Mouse (Mus musculus): ENCODE results near the gene Lrpprc. TPM values are rescaled to one million over a fixed set of nuclear protein-coding genes. Genes with fewer than 3 reads are reported as not detected.

Gene Lrpprc
- total and polyA plus RNA-seq, 3 experiments, result 16.7 to 121 (median 111) TPM

DNA sequence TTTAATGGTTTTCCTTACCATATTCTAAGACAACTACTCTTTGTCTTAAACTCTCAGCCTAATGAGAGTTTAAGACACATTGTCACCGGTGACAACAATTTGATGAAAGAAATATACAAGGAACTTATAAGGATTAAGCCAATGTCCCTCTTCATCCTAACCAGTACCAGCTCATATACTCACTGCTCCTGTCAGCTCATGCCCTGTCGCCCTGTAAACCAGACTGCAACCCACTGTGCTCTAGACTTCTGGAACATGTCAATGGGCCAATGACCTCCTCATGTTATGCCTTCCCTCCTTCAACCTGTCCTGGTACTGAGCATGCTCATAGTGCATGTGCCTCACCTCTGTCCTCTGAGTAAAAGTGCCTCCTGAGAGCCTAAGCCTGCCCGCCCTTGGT, 122.7 kb downstream of the Lrpprc start:
- Histone ChIP-seq H3K36me3 (replicated peaks) (no peaks in the 10 kb centered on the region), H3K4me3 (ENCODE audit: low read depth, low read length) (no peak overlapping the region), H3K4me1 (ENCODE audit: insufficient read depth, low read depth, low read length) (no peaks in the 10 kb centered on the region), H3K9me3 (replicated peaks) (0 out of 2 replicates have a peak, but pooled peaks cover 2% of the 10 kb centered on the region), H3K27me3 (ENCODE audit: insufficient read depth, low read length) (no peaks in the 10 kb centered on the region; the same call in 1 of the 2 replicates)
- no peak for DNase-seq (ENCODE audit: low spot score)
- ATAC-seq (ENCODE audit: extremely low read depth, insufficient number of reproducible peaks, low FRiP score, poor library complexity, severe bottlenecking), result no peak
- TF ChIP-seq GATA1 (IDR thresholded peaks at IDR 0.05; ENCODE audit: borderline replicate concordance, low read length) (no peak), GATA2 (IDR thresholded peaks at IDR 0.05; ENCODE audit: borderline replicate concordance, low read depth, low read length) (no peak), CTCF (IDR thresholded peaks at IDR 0.05; ENCODE audit: low read depth, low read length) (no peak), POLR2AphosphoS5 (IDR thresholded peaks at IDR 0.05; ENCODE audit: insufficient replicate concordance, low read depth, low read length) (no peak), TAL1 (conservative IDR thresholded peaks at IDR 0.05; ENCODE audit: low read depth, low read length) (no peak)

DNA sequence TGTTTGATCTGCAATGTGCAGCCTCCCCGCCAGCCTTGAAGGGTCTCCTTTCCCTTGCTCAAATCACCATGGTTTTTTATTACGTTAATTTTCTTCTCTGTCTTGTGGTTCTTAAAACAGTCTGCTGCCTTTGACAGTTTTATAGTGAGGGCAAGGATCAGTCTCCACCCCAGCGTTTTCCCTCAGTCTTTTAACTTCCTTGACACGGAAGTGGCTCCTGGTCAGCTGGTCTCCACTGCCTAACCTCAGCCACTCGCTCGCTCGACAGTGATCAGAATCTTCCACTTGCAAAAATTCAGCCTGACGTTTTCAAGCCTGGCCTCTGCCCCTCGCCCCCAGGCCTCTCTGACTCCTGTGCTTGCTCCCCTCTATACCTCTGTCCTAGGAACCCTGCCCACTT, 124.9 kb downstream of the Lrpprc start:
- 0 out of 2 replicates have a peak, but pooled peaks cover 2% of the 10 kb centered on the region for H3K9me3 ChIP-seq (replicated peaks)
- no peaks in the 10 kb centered on the region; the same call in 1 of the 2 replicates for H3K27me3 ChIP-seq (ENCODE audit: insufficient read depth, low read length)
- DNase-seq (ENCODE audit: low spot score), result no peak
- H3K36me3 ChIP-seq (replicated peaks), result no peaks in the 10 kb centered on the region
- H3K4me3 ChIP-seq (ENCODE audit: low read depth, low read length), result no peak overlapping the region
- H3K4me1 ChIP-seq (ENCODE audit: insufficient read depth, low read depth, low read length), result no peaks in the 10 kb centered on the region
- ATAC-seq (ENCODE audit: extremely low read depth, insufficient number of reproducible peaks, low FRiP score, poor library complexity, severe bottlenecking), result no peak
- no peak for TF ChIP-seq POLR2AphosphoS5 (IDR thresholded peaks at IDR 0.05; ENCODE audit: insufficient replicate concordance, low read depth, low read length)
- TF ChIP-seq GATA1 (IDR thresholded peaks at IDR 0.05; ENCODE audit: borderline replicate concordance, low read length), result no peak
- TF ChIP-seq GATA2 (IDR thresholded peaks at IDR 0.05; ENCODE audit: borderline replicate concordance, low read depth, low read length), result no peak
- TF ChIP-seq TAL1 (conservative IDR thresholded peaks at IDR 0.05; ENCODE audit: low read depth, low read length), result no peak
- no peak for TF ChIP-seq CTCF (IDR thresholded peaks at IDR 0.05; ENCODE audit: low read depth, low read length)

GRCm38 (mm10) chr17:84665053-84665452, 125.5 kb downstream of the Lrpprc start:
- Histone ChIP-seq H3K4me3 (ENCODE audit: low read depth, low read length) (no peak overlapping the region), H3K27me3 (ENCODE audit: insufficient read depth, low read length) (no peaks in the 10 kb centered on the region; the same call in 1 of the 2 replicates), H3K9me3 (replicated peaks) (0 out of 2 replicates have a peak, but pooled peaks cover 2% of the 10 kb centered on the region), H3K36me3 (replicated peaks) (no peaks in the 10 kb centered on the region), H3K4me1 (ENCODE audit: insufficient read depth, low read depth, low read length) (no peaks in the 10 kb centered on the region)
- ATAC-seq (ENCODE audit: extremely low read depth, insufficient number of reproducible peaks, low FRiP score, poor library complexity, severe bottlenecking), result no peak
- no peak for TF ChIP-seq CTCF (IDR thresholded peaks at IDR 0.05; ENCODE audit: low read depth, low read length)
- no peak for TF ChIP-seq POLR2AphosphoS5 (IDR thresholded peaks at IDR 0.05; ENCODE audit: insufficient replicate concordance, low read depth, low read length)
- TF ChIP-seq GATA2 (IDR thresholded peaks at IDR 0.05; ENCODE audit: borderline replicate concordance, low read depth, low read length), result no peak
- no peak for TF ChIP-seq GATA1 (IDR thresholded peaks at IDR 0.05; ENCODE audit: borderline replicate concordance, low read length)
- no peak for DNase-seq (ENCODE audit: low spot score)

- no peak for TF ChIP-seq TAL1 (conservative IDR thresholded peaks at IDR 0.05; ENCODE audit: low read depth, low read length)
- H3K4me3 ChIP-seq (ENCODE audit: low read depth, low read length), result no peak overlapping the region
- H3K9me3 ChIP-seq (replicated peaks), result no peaks in the 10 kb centered on the region
- no peaks in the 10 kb centered on the region for H3K36me3 ChIP-seq (replicated peaks)
- no peaks in the 10 kb centered on the region for H3K4me1 ChIP-seq (ENCODE audit: insufficient read depth, low read depth, low read length)
- H3K27me3 ChIP-seq (ENCODE audit: insufficient read depth, low read length), result no peaks in the 10 kb centered on the region
- no peak for DNase-seq (ENCODE audit: low spot score)
- no peak for ATAC-seq (ENCODE audit: extremely low read depth, insufficient number of reproducible peaks, low FRiP score, poor library complexity, severe bottlenecking)
These were observed 131.6 kb downstream of the Lrpprc start for GRCm38 (mm10) chr17:84658951-84659350.

- DNase-seq (ENCODE audit: low spot score), result no peak
- Histone ChIP-seq H3K4me3 (ENCODE audit: low read depth, low read length) (no peak overlapping the region), H3K27me3 (ENCODE audit: insufficient read depth, low read length) (no peaks in the 10 kb centered on the region), H3K4me1 (ENCODE audit: insufficient read depth, low read depth, low read length) (no peaks in the 10 kb centered on the region), H3K36me3 (replicated peaks) (no peaks in the 10 kb centered on the region), H3K9me3 (replicated peaks) (no peaks in the 10 kb centered on the region)
- ATAC-seq (ENCODE audit: extremely low read depth, insufficient number of reproducible peaks, low FRiP score, poor library complexity, severe bottlenecking), result no peak
- TF ChIP-seq GATA2 (IDR thresholded peaks at IDR 0.05; ENCODE audit: borderline replicate concordance, low read depth, low read length) (no peak), GATA1 (IDR thresholded peaks at IDR 0.05; ENCODE audit: borderline replicate concordance, low read length) (no peak), POLR2AphosphoS5 (IDR thresholded peaks at IDR 0.05; ENCODE audit: insufficient replicate concordance, low read depth, low read length) (no peak), CTCF (IDR thresholded peaks at IDR 0.05; ENCODE audit: low read depth, low read length) (no peak), TAL1 (conservative IDR thresholded peaks at IDR 0.05; ENCODE audit: low read depth, low read length) (no peak)
These were observed 132.4 kb downstream of the Lrpprc start for GRCm38 (mm10) chr17:84658195-84658594.

DNA sequence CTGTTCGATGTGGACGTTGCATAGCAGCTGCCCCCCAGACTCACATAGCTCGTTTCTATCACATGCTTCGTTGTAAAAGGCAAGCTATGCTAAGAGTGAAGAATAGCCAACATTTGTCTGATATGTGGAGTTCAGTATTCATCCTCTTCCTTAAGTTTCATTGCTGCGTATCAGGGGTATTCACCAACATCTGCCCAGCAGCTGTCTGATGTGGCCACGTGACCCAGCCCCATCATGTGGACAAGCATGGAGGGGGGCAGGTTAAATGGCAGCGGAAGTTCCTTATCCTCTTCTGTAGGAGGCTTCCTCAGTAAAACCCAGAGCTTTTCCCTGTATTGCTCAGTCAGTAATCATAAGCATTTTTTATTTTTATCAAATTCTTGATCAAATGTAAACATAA, 132.8 kb downstream of the Lrpprc start:
- H3K9me3 ChIP-seq (replicated peaks), result no peaks in the 10 kb centered on the region
- no peak overlapping the region for H3K4me3 ChIP-seq (ENCODE audit: low read depth, low read length)
- ATAC-seq (ENCODE audit: extremely low read depth, insufficient number of reproducible peaks, low FRiP score, poor library complexity, severe bottlenecking) (no peak), DNase-seq (ENCODE audit: low spot score) (no peak)
- no peaks in the 10 kb centered on the region for H3K36me3 ChIP-seq (replicated peaks)
- TF ChIP-seq POLR2AphosphoS5 (IDR thresholded peaks at IDR 0.05; ENCODE audit: insufficient replicate concordance, low read depth, low read length) (no peak), CTCF (IDR thresholded peaks at IDR 0.05; ENCODE audit: low read depth, low read length) (no peak), GATA2 (IDR thresholded peaks at IDR 0.05; ENCODE audit: borderline replicate concordance, low read depth, low read length) (no peak), GATA1 (IDR thresholded peaks at IDR 0.05; ENCODE audit: borderline replicate concordance, low read length) (no peak), TAL1 (conservative IDR thresholded peaks at IDR 0.05; ENCODE audit: low read depth, low read length) (no peak)
- H3K4me1 ChIP-seq (ENCODE audit: insufficient read depth, low read depth, low read length), result no peaks in the 10 kb centered on the region
- H3K27me3 ChIP-seq (ENCODE audit: insufficient read depth, low read length), result no peaks in the 10 kb centered on the region

GRCm38 (mm10) chr17:84657422-84657732, 133.2 kb downstream of the Lrpprc start:
- H3K4me1 ChIP-seq (ENCODE audit: insufficient read depth, low read depth, low read length), result no peaks in the 10 kb centered on the region
- H3K9me3 ChIP-seq (replicated peaks), result no peaks in the 10 kb centered on the region
- H3K4me3 ChIP-seq (ENCODE audit: low read depth, low read length), result no peak overlapping the region
- H3K36me3 ChIP-seq (replicated peaks), result no peaks in the 10 kb centered on the region
- TF ChIP-seq POLR2AphosphoS5 (IDR thresholded peaks at IDR 0.05; ENCODE audit: insufficient replicate concordance, low read depth, low read length) (no peak), TAL1 (conservative IDR thresholded peaks at IDR 0.05; ENCODE audit: low read depth, low read length) (no peak), CTCF (IDR thresholded peaks at IDR 0.05; ENCODE audit: low read depth, low read length) (no peak)
- no peak for DNase-seq (ENCODE audit: low spot score)
- no peaks in the 10 kb centered on the region for H3K27me3 ChIP-seq (ENCODE audit: insufficient read depth, low read length)
- no peak for ATAC-seq (ENCODE audit: extremely low read depth, insufficient number of reproducible peaks, low FRiP score, poor library complexity, severe bottlenecking)
